Mouse (Mus musculus) ES-E14 (cell line): ENCODE results near the gene Sec61b.

Source experiments
- CHD2 ChIP-seq: IDR thresholded peaks from 2 replicates; pipeline ENCODE4 v1.6.1; 2014; ENCODE audit warnings: mild to moderate bottlenecking, low read depth, low read length, inconsistent platforms
- HCFC1 ChIP-seq: IDR thresholded peaks from 2 replicates; pipeline ENCODE4 v1.6.1; 2012; ENCODE audit warnings: low read length, inconsistent platforms, borderline replicate concordance; ENCODE audit not compliant: insufficient read depth
- ZC3H11A ChIP-seq: IDR thresholded peaks from 2 replicates; pipeline ENCODE4 v1.6.1; 2012; ENCODE audit warnings: low read depth, mild to moderate bottlenecking, inconsistent platforms, low read length, borderline replicate concordance
- ZNF384 ChIP-seq: IDR thresholded peaks from 2 replicates; pipeline ENCODE4 v1.6.1; 2012; ENCODE audit warnings: low read depth, low read length, inconsistent platforms

DNA sequence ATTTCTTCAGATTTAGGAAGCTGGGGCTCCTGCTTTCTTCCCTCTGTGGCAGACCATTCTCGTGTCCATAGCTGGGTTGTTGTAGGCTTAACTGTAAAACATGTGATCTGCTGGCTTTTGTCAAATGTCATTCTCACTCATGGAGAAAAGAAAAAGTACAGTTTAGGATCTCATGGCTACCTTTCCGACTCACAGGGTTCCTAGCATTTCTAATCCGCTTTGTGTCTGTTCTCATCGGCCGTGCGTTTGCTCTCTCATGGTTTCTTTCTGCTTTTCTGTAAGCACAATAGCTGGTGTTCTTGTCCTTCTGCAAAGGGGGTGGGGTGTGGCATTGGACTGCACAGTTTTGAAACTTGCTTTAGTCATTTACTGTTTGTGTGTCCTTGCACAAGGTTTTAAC, 28.6 kb downstream of the Sec61b start:
- no peak for TF ChIP-seq CHD2
- TF ChIP-seq ZC3H11A = no peak
- TF ChIP-seq ZNF384 = no peak
- no peak for TF ChIP-seq HCFC1
